Mouse (Mus musculus) CH12.LX (cell line): Measurements from ENCODE around the gene Cela1. TPM values are rescaled to one million over a fixed set of nuclear protein-coding genes. Genes with fewer than 3 reads are reported as not detected.

Source experiments
- DNase-seq: peaks from one replicate; pipeline ENCODE4 v3.0.0-alpha.2; 2013; ENCODE audit errors: extremely low read depth
- H3K27ac ChIP-seq: 2 replicates; pipeline ENCODE4 v1.5.1; 2012; ENCODE audit warnings: low read depth, mild to moderate bottlenecking, control low read depth, moderate library complexity; ENCODE audit not compliant: insufficient read depth
- H3K27me3 ChIP-seq: replicated peaks from 2 replicates; pipeline ENCODE3; 2012; ENCODE audit warnings: inconsistent platforms
- H3K36me3 ChIP-seq, 2 experiments: replicated peaks in 1 of 2; 2 replicates each; pipeline versions ENCODE3 to v1.6.1; 2012; ENCODE audit warnings: inconsistent platforms in 1 of 2, low read length in 1 of 2, mild to moderate bottlenecking in 1 of 2, mixed read lengths in 1 of 2, moderate library complexity in 1 of 2; ENCODE audit not compliant: control insufficient read depth in 1 of 2, insufficient read depth in 1 of 2
- H3K4me1 ChIP-seq, 2 experiments: 2 replicates each; pipeline ENCODE4 v1.6.1; 2012; ENCODE audit warnings: inconsistent platforms in 1 of 2, moderate library complexity in 1 of 2; ENCODE audit not compliant: insufficient read depth in 2 of 2, control insufficient read depth in 1 of 2
- H3K4me2 ChIP-seq: 2 replicates; pipeline ENCODE4 v1.6.1; 2012; ENCODE audit warnings: low read depth, mild to moderate bottlenecking, control low read depth; ENCODE audit not compliant: poor library complexity, insufficient read depth, severe bottlenecking
- H3K4me3 ChIP-seq, 3 experiments: fragments of 150-350 bp in 1 of 3; sonication (generic) in 1 of 3; replicated peaks in 1 of 3; 2 replicates each; pipeline versions ENCODE3 to v1.5.1; 2011 to 2012; ENCODE audit warnings: low read depth in 2 of 3, low read length in 2 of 3, mild to moderate bottlenecking in 2 of 3, moderate library complexity in 2 of 3, control low read depth in 1 of 3, improper control_type of control experiment in 1 of 3, inconsistent platforms in 1 of 3, mixed read lengths in 1 of 3; ENCODE audit not compliant: poor library complexity in 1 of 3
- H3K79me2 ChIP-seq: replicated peaks from 2 replicates; pipeline ENCODE4 v1.6.1; 2012; ENCODE audit warnings: mild to moderate bottlenecking, moderate library complexity; ENCODE audit not compliant: control insufficient read depth, poor library complexity, insufficient read depth, severe bottlenecking; ENCODE audit errors: extremely low read depth
- H3K9ac ChIP-seq: 2 replicates; pipeline ENCODE4 v1.6.1; 2012; ENCODE audit warnings: low read depth, mild to moderate bottlenecking, control low read depth, moderate library complexity; ENCODE audit not compliant: insufficient read depth
- H3K9me3 ChIP-seq: replicated peaks from 2 replicates; pipeline ENCODE3; 2012; ENCODE audit warnings: low read length, inconsistent platforms, mixed read lengths
- CHD2 ChIP-seq: IDR thresholded peaks from 2 replicates; pipeline ENCODE4 v1.6.1; 2011; ENCODE audit warnings: low read length, improper control_type of control experiment
- E2F4 ChIP-seq: IDR thresholded peaks from 2 replicates; pipeline ENCODE4 v1.6.1; 2011; ENCODE audit warnings: low read depth, low read length, improper control_type of control experiment; ENCODE audit not compliant: insufficient replicate concordance
- EP300 ChIP-seq: IDR thresholded peaks from 2 replicates; pipeline ENCODE4 v1.6.1; 2011; ENCODE audit warnings: low read length, improper control_type of control experiment
- ETS1 ChIP-seq: conservative IDR thresholded peaks from 2 replicates; pipeline ENCODE4 v1.6.1; 2012; ENCODE audit warnings: low read depth, mild to moderate bottlenecking, inconsistent platforms, low read length, improper control_type of control experiment, moderate library complexity
- GABPA ChIP-seq: IDR thresholded peaks from 2 replicates; pipeline ENCODE4 v1.6.1; 2012; ENCODE audit warnings: low read depth, low read length, improper control_type of control experiment, inconsistent platforms; ENCODE audit not compliant: insufficient replicate concordance
- HCFC1 ChIP-seq: IDR thresholded peaks from 2 replicates; pipeline ENCODE4 v1.6.1; 2012; ENCODE audit warnings: low read depth, mild to moderate bottlenecking, inconsistent platforms, low read length, improper control_type of control experiment
- IRF4 ChIP-seq: IDR thresholded peaks from 2 replicates; pipeline ENCODE4 v1.6.1; 2014; ENCODE audit warnings: low read depth, mild to moderate bottlenecking, inconsistent platforms, low read length, improper control_type of control experiment
- JUN ChIP-seq: IDR thresholded peaks from 2 replicates; pipeline ENCODE4 v1.6.1; 2011; ENCODE audit warnings: low read depth, mild to moderate bottlenecking, low read length, improper control_type of control experiment, moderate library complexity; ENCODE audit not compliant: insufficient read depth
- JUND ChIP-seq: conservative IDR thresholded peaks from 2 replicates; pipeline ENCODE4 v1.6.1; 2011; ENCODE audit warnings: low read depth, low read length, improper control_type of control experiment
- MAFK ChIP-seq: IDR thresholded peaks from 2 replicates; pipeline ENCODE4 v1.6.1; 2011; ENCODE audit warnings: low read length, improper control_type of control experiment; ENCODE audit not compliant: insufficient replicate concordance
- MAX ChIP-seq: IDR thresholded peaks from 2 replicates; pipeline ENCODE4 v1.6.1; 2011; ENCODE audit warnings: low read length, improper control_type of control experiment
- MYC ChIP-seq: IDR thresholded peaks from 2 replicates; pipeline ENCODE4 v1.6.1; 2011; ENCODE audit warnings: low read depth, mild to moderate bottlenecking, improper control_type of control experiment, low read length
- NRF1 ChIP-seq: IDR thresholded peaks from 2 replicates; pipeline ENCODE4 v1.6.1; 2014; ENCODE audit warnings: low read depth, mild to moderate bottlenecking, inconsistent platforms, low read length, improper control_type of control experiment, moderate library complexity
- PAX5 ChIP-seq: IDR thresholded peaks from 2 replicates; pipeline ENCODE4 v1.6.1; 2012; ENCODE audit warnings: low read length, inconsistent platforms, mixed read lengths
- POLR2A ChIP-seq: IDR thresholded peaks from 2 replicates; pipeline ENCODE4 v1.6.1; 2011; ENCODE audit warnings: low read depth, mild to moderate bottlenecking, improper control_type of control experiment, low read length
- POLR2AphosphoS2 ChIP-seq: IDR thresholded peaks from 2 replicates; pipeline ENCODE4 v1.6.1; 2011; ENCODE audit warnings: low read depth, low read length, improper control_type of control experiment
- RCOR1 ChIP-seq: conservative IDR thresholded peaks from 2 replicates; pipeline ENCODE4 v1.6.1; 2012; ENCODE audit warnings: low read depth, mild to moderate bottlenecking, inconsistent platforms, low read length, improper control_type of control experiment
- SIN3A ChIP-seq: IDR thresholded peaks from 2 replicates; pipeline ENCODE4 v1.6.1; 2012; ENCODE audit warnings: low read length, improper control_type of control experiment, inconsistent platforms
- SMC3 ChIP-seq: IDR thresholded peaks from 2 replicates; pipeline ENCODE4 v1.6.1; 2011; ENCODE audit warnings: low read depth, low read length, improper control_type of control experiment
- TBP ChIP-seq: conservative IDR thresholded peaks from 2 replicates; pipeline ENCODE4 v1.6.1; 2011; ENCODE audit warnings: low read depth, low read length, improper control_type of control experiment
- TCF12 ChIP-seq: IDR thresholded peaks from 2 replicates; pipeline ENCODE4 v1.6.1; 2014; ENCODE audit warnings: low read depth, mild to moderate bottlenecking, inconsistent platforms, low read length, improper control_type of control experiment
- USF2 ChIP-seq: conservative IDR thresholded peaks from 2 replicates; pipeline ENCODE4 v1.6.1; 2011; ENCODE audit warnings: low read depth, low read length, improper control_type of control experiment
- ZC3H11A ChIP-seq: IDR thresholded peaks from 2 replicates; pipeline ENCODE4 v1.6.1; 2012; ENCODE audit warnings: low read depth, mild to moderate bottlenecking, inconsistent platforms, low read length, improper control_type of control experiment
- ZNF384 ChIP-seq: IDR thresholded peaks from 2 replicates; pipeline ENCODE4 v1.6.1; 2012; ENCODE audit warnings: low read depth, low read length, improper control_type of control experiment, inconsistent platforms
- dilution Hi-C: fragments of 300-500 bp; cut with MboI; formaldehyde crosslinking; loops from 2 replicates; pipeline ENCODE4 v1.14.3; 2020; ENCODE audit warnings: low sequenced_read_pairs; ENCODE audit not compliant: extremely low pct_unique_long_range_greater_than_20kb, extremely low pct_ligation_motif_present
- in situ Hi-C: fragments of 300-500 bp; cut with MboI; formaldehyde crosslinking; loops from 3 replicates; pipeline ENCODE4 v1.14.3; 2019; ENCODE audit warnings: low sequenced_read_pairs, low pct_ligation_motif_present, low pct_unique_long_range_greater_than_20kb, mixed read lengths
- polyA plus RNA-seq: library from polyadenylated mRNA; unstranded; fragments of >175 nt; gene quantifications from 2 replicates; pipeline ENCODE4 v1.2.1, GENCODE M21; 2012; ENCODE audit warnings: low read depth; ENCODE audit not compliant: insufficient read length
- total RNA-seq, 2 experiments: library from RNA; depleted of rRNA; stranded (reverse); fragments of 300-350 nt in 1 of 2; fragments of >200 nt in 1 of 2; gene quantifications; 2 replicates each; pipeline ENCODE4 v1.2.3; 2012 to 2014

Cela1 gene
- total and polyA plus RNA-seq, 3 experiments: 1.3 to 4.8 (median 3.3) TPM

DNA sequence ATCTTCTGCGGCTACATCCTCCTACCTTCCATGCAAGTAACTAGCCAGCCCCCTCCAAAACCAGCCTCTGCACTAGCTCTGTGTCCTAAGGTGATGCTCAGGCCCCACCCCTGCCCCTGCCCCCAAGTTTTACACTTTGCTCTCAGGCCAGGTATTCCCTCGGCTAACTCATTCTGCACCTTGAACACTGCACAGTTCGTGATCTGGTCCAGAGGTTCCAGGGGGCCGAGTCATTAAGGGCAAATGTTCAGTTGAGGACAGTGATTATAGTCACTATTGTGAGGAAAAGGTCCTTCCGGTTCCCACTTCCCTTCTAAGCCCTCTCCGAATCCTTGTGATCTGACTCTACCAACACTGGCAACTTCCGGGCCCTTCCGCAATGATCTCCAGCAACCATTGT, 26.7 kb upstream of the Cela1 start:
- dilution Hi-C loops: no loop called here
- no peak for TF ChIP-seq E2F4
- no peak for TF ChIP-seq JUN
- no peak for TF ChIP-seq RCOR1
- no peak for TF ChIP-seq SMC3
- TF ChIP-seq NRF1: no peak
- no peak for TF ChIP-seq SIN3A
- no peak for TF ChIP-seq ZNF384
- TF ChIP-seq GABPA: no peak
- no peak for TF ChIP-seq MAX
- TF ChIP-seq ZC3H11A: no peak
- TF ChIP-seq JUND: no peak
- no peak for TF ChIP-seq PAX5
- TF ChIP-seq EP300: no peak
- no peak for TF ChIP-seq MYC
- no peak for TF ChIP-seq POLR2A
- TF ChIP-seq MAFK: no peak
- no peak for TF ChIP-seq CHD2
- TF ChIP-seq, all 38 proteins: peak for 0
- Histone ChIP-seq H3K27me3 (no peaks in the 10 kb centered on the region), H3K79me2 (no peaks in the 10 kb centered on the region), H3K9me3 (peaks cover 11% of the 10 kb centered on the region), H3K4me1 (peaks cover 0 to 7% of the 10 kb centered on the region in 2 experiments; a peak in 2 of 4 replicates), H3K4me3 (no peak overlapping the region), H3K4me2 (no peak overlapping the region), H3K9ac (no peak overlapping the region), H3K27ac (no peak overlapping the region), H3K36me3 (no peaks in the 10 kb centered on the region)
- in situ Hi-C loops: no loop called here
- DNase-seq: no peak

DNA sequence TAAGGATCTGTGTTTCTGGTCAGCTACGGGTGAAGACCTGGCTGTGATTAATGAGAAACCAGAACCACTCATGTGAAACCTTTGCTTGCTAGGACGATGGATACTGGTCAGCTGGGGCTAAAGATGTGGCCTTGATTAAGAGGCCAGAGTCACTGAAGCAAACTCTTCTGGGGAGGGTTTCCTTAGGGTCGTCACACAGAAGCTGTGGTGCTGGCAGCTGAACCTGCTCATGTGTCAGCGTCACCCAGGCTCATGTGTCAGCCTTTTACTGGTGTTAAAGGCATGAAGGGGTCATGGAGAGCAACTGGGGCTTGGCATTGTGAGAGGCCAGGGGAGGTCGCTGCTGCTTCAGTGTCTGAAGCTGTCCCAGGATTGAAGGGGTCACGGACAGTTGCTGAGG, 23.1 kb upstream of the Cela1 start:
- Histone ChIP-seq H3K4me2 (no peak overlapping the region), H3K36me3 (no peaks in the 10 kb centered on the region), H3K9ac (no peak overlapping the region), H3K4me1 (peaks cover 13 to 22% of the 10 kb centered on the region in 2 experiments), H3K4me3 (no peak overlapping the region), H3K79me2 (no peaks in the 10 kb centered on the region), H3K27ac (no peak overlapping the region), H3K9me3 (peaks cover 6% of the 10 kb centered on the region), H3K27me3 (no peaks in the 10 kb centered on the region)
- TF ChIP-seq MAFK (no peak), POLR2A (no peak), TCF12 (no peak), USF2 (no peak), E2F4 (no peak), NRF1 (no peak), MAX (no peak), IRF4 (no peak), EP300 (no peak), ETS1 (no peak), TBP (no peak), HCFC1 (no peak), POLR2AphosphoS2 (no peak)
- no peak for DNase-seq
- in situ Hi-C loops (no loop called here), dilution Hi-C loops (no loop called here)
